ENCODE assay signal across 9 mouse cellular contexts in the genomic region with DNA sequence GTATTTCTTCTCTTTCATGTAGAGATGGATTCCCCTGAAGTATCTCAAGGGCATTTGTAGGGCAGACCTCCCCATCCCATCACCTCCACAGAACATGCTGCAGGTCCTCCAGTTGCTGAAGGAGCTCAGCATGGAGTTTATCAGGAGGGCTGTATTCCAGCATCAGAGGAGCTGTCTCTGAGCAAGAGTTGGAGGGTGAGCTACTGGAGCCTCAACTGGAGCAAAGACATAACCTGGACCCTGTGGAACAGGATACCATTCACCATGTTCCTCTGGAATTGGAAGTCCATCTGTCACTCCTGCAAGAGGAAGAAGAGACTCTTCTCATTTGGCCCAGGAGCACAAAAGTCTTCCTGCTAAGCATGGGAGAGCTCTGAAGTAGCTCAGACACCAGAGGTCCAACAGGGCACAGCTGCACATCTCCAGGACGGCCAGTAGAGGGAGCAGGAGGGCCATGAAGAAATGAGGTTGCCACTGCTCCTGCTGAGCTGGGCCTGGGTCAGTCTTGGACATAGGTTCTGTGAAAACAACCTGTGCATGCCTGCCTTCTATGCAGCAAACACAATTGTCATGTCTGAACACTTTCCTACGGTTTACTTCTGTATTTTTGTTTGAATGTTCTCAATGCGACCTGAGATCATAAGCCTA. TPM values are rescaled to one million over a fixed set of nuclear protein-coding genes. Genes with fewer than 3 reads are reported as not detected.
A peak's percentile ranks its signal among the peaks of the same experiment; 100 is the strongest.
DNase-seq lines count a peak whose midpoint lies in the region; ATAC-seq and TF ChIP-seq lines count a peak whose summit lies in the region.
"Had no signal": no experiment of that assay in that cellular context is flagged by ENCODE, and none has a peak within 500 bp of the region (broad histone marks: within the 10 kb centered on the region; RNA-seq: fewer than 3 reads in every experiment).

No protein-coding gene starts in this region.

- no peaks in the 10 kb centered on the region for H3K9me3 ChIP-seq in CH12.LX (replicated peaks; ENCODE audit: low read length)
- H3K9me3 ChIP-seq in forebrain, embryonic 10.5 days, result no peaks in the 10 kb centered on the region
- H3K9me3 ChIP-seq in heart, embryonic 16.5 days (replicated peaks; ENCODE audit: control insufficient read depth, low read length), result no peaks in the 10 kb centered on the region
- no peaks in the 10 kb centered on the region for H3K9me3 ChIP-seq in liver, embryonic 14.5 days (ENCODE audit: control insufficient read depth, low read length)
- H3K9me3 ChIP-seq in neural tube, embryonic 12.5 days, result no peaks in the 10 kb centered on the region
- H3K9me3 ChIP-seq in stomach, embryonic 15.5 days, result no peaks in the 10 kb centered on the region

- peak; percentile 95 to 99 for TF ChIP-seq CTCF in CH12.LX (conservative IDR thresholded peaks at IDR 0.05 in 1 of 2, IDR thresholded peaks at IDR 0.05 in 1 of 2; ENCODE audit: low read depth in 2 of 2, low read length in 2 of 2)
- peak; percentile 98 for TF ChIP-seq CTCF in liver, embryonic 14.5 days (IDR thresholded peaks at IDR 0.05; ENCODE audit: low read depth)

- TF ChIP-seq RAD21 in CH12.LX (IDR thresholded peaks at IDR 0.05; ENCODE audit: low read depth, low read length), result peak; percentile 97

- H3K4me3 ChIP-seq in CH12.LX (replicated peaks in 1 of 3; ENCODE audit: low read depth in 2 of 3, low read length in 2 of 3, poor library complexity in 1 of 3), result no peak overlapping the region
- no peak overlapping the region for H3K4me3 ChIP-seq in forebrain, embryonic 10.5 days
- H3K4me3 ChIP-seq in heart, embryonic 16.5 days (ENCODE audit: low read length), result no peak overlapping the region
- no peak overlapping the region for H3K4me3 ChIP-seq in liver, embryonic 14.5 days (ENCODE audit: insufficient read depth in 1 of 2, low read depth in 2 of 2, low read length in 2 of 2)
- no peak overlapping the region for H3K4me3 ChIP-seq in neural tube, embryonic 12.5 days
- no peak overlapping the region for H3K4me3 ChIP-seq in stomach, embryonic 15.5 days (replicated peaks)
- H3K4me3 ChIP-seq: erythroblast, embryonic 14.5 days had no signal

- 29% methylated on average over 3 of the region's 3 CpGs for WGBS in forebrain, embryonic 10.5 days
- 23% methylated on average over 3 of the region's 3 CpGs for WGBS in heart, embryonic 16.5 days
- WGBS in liver, embryonic 14.5 days (ENCODE audit: insufficient replicate concordance), result 17% methylated on average over 3 of the region's 3 CpGs
- 24% methylated on average over 3 of the region's 3 CpGs for WGBS in neural tube, embryonic 12.5 days
- 23% methylated on average over 3 of the region's 3 CpGs for WGBS in stomach, embryonic 15.5 days

- ATAC-seq in heart, embryonic 16.5 days (replicated peaks; ENCODE audit: extremely low read depth, insufficient read depth, low FRiP score), result peak; percentile 69
- peak; percentile 68; the same call in 1 of the 2 replicates for ATAC-seq in liver, embryonic 14.5 days (ENCODE audit: insufficient read depth)
- peak; percentile 83; the same call in 1 of the 2 replicates for ATAC-seq in neural tube, embryonic 12.5 days (ENCODE audit: low FRiP score, low read depth)
- ATAC-seq in stomach, embryonic 15.5 days (ENCODE audit: insufficient read depth, low FRiP score, low read depth), result peak; percentile 68; the same call in 1 of the 2 replicates

- H3K79me2 ChIP-seq in CH12.LX (replicated peaks; ENCODE audit: control insufficient read depth, extremely low read depth, insufficient read depth, poor library complexity, severe bottlenecking), result no peaks in the 10 kb centered on the region

- H3K36me3 ChIP-seq in CH12.LX (replicated peaks in 1 of 2; ENCODE audit: control insufficient read depth in 1 of 2, insufficient read depth in 1 of 2, low read length in 1 of 2), result no peaks in the 10 kb centered on the region
- no peaks in the 10 kb centered on the region for H3K36me3 ChIP-seq in forebrain, embryonic 10.5 days (replicated peaks)
- no peaks in the 10 kb centered on the region for H3K36me3 ChIP-seq in heart, embryonic 16.5 days (ENCODE audit: control insufficient read depth, insufficient read depth)
- H3K36me3 ChIP-seq in liver, embryonic 14.5 days (replicated peaks; ENCODE audit: control insufficient read depth, insufficient read depth, low read depth), result no peaks in the 10 kb centered on the region
- no peaks in the 10 kb centered on the region for H3K36me3 ChIP-seq in neural tube, embryonic 12.5 days
- no peaks in the 10 kb centered on the region for H3K36me3 ChIP-seq in stomach, embryonic 15.5 days

- no peak overlapping the region for H3K9ac ChIP-seq in CH12.LX (ENCODE audit: insufficient read depth, low read depth)
- no peak overlapping the region for H3K9ac ChIP-seq in heart, embryonic 16.5 days (ENCODE audit: low read length)
- no peak overlapping the region for H3K9ac ChIP-seq in liver, embryonic 14.5 days (replicated peaks)
- no peak overlapping the region for H3K9ac ChIP-seq in neural tube, embryonic 12.5 days
- no peak overlapping the region for H3K9ac ChIP-seq in stomach, embryonic 15.5 days

- in situ Hi-C loops in CH12.LX (cut with MboI; ENCODE audit: low pct_ligation_motif_present, low pct_unique_long_range_greater_than_20kb, low sequenced_read_pairs), result no loop called here

- H3K4me1 ChIP-seq in CH12.LX (ENCODE audit: control insufficient read depth in 1 of 2, insufficient read depth in 2 of 2), result peaks cover 5 to 20% of the 10 kb centered on the region in 2 experiments
- no peaks in the 10 kb centered on the region for H3K4me1 ChIP-seq in forebrain, embryonic 10.5 days
- H3K4me1 ChIP-seq in heart, embryonic 16.5 days (ENCODE audit: control insufficient read depth, insufficient read depth, low read length), result no peaks in the 10 kb centered on the region
- no peaks in the 10 kb centered on the region for H3K4me1 ChIP-seq in liver, embryonic 14.5 days (replicated peaks; ENCODE audit: control insufficient read depth in 2 of 2, insufficient read depth in 2 of 2, low read length in 1 of 2)
- no peaks in the 10 kb centered on the region for H3K4me1 ChIP-seq in neural tube, embryonic 12.5 days
- no peaks in the 10 kb centered on the region for H3K4me1 ChIP-seq in stomach, embryonic 15.5 days

- peaks cover 12% of the 10 kb centered on the region for H3K27me3 ChIP-seq in CH12.LX (replicated peaks)
- no peaks in the 10 kb centered on the region for H3K27me3 ChIP-seq in forebrain, embryonic 10.5 days (ENCODE audit: poor library complexity, severe bottlenecking)
- 0 out of 2 replicates have a peak, but pooled peaks cover 2% of the 10 kb centered on the region for H3K27me3 ChIP-seq in heart, embryonic 16.5 days (ENCODE audit: control insufficient read depth, insufficient read depth, low read length)
- H3K27me3 ChIP-seq in liver, embryonic 14.5 days (ENCODE audit: control insufficient read depth, insufficient read depth, low read length), result no peaks in the 10 kb centered on the region
- H3K27me3 ChIP-seq in neural tube, embryonic 12.5 days (replicated peaks), result no peaks in the 10 kb centered on the region
- H3K27me3 ChIP-seq in stomach, embryonic 15.5 days (replicated peaks), result no peaks in the 10 kb centered on the region

- TF ChIP-seq POLR2A in CH12.LX (IDR thresholded peaks at IDR 0.05; ENCODE audit: low read depth, low read length), result no peak

- TF ChIP-seq EP300 in CH12.LX (IDR thresholded peaks at IDR 0.05; ENCODE audit: low read length), result no peak
- TF ChIP-seq EP300 in liver, embryonic 14.5 days (IDR thresholded peaks at IDR 0.05; ENCODE audit: low read depth), result no peak

- peak; percentile 66 for DNase-seq in CH12.LX (ENCODE audit: extremely low read depth)
- peak; percentile 14 for DNase-seq in brain, embryonic 18.5 days (ENCODE audit: low read depth, low spot score)
- peak; percentile 75 for DNase-seq in forebrain, embryonic 10.5 days (ENCODE audit: extremely low spot score, low spot score)
- peak; percentile 85 for DNase-seq in kidney, postnatal 10 days
- peak; percentile 17 to 38 (median 23) for DNase-seq in liver, embryonic 14.5 days (ENCODE audit: low read depth in 3 of 3, low spot score in 3 of 3)

- H3K27ac ChIP-seq in CH12.LX (ENCODE audit: insufficient read depth, low read depth), result no peak overlapping the region
- H3K27ac ChIP-seq in forebrain, embryonic 10.5 days, result no peak overlapping the region
- H3K27ac ChIP-seq in heart, embryonic 16.5 days (ENCODE audit: low read length), result no peak overlapping the region
- H3K27ac ChIP-seq in liver, embryonic 14.5 days, result no peak overlapping the region
- H3K27ac ChIP-seq in neural tube, embryonic 12.5 days, result no peak overlapping the region
- no peak overlapping the region for H3K27ac ChIP-seq in stomach, embryonic 15.5 days

- no peak overlapping the region for H3K4me2 ChIP-seq in CH12.LX (ENCODE audit: insufficient read depth, low read depth, poor library complexity, severe bottlenecking)
- no peak overlapping the region for H3K4me2 ChIP-seq in heart, embryonic 16.5 days (ENCODE audit: low read depth, low read length)
- H3K4me2 ChIP-seq in liver, embryonic 14.5 days (ENCODE audit: low read depth), result no peak overlapping the region
- no peak overlapping the region for H3K4me2 ChIP-seq in neural tube, embryonic 12.5 days (replicated peaks)
- no peak overlapping the region for H3K4me2 ChIP-seq in stomach, embryonic 15.5 days

- dilution Hi-C loops in CH12.LX (cut with MboI; ENCODE audit: extremely low pct_ligation_motif_present, extremely low pct_unique_long_range_greater_than_20kb, low sequenced_read_pairs), result no loop called here

RNA-seq across cellular contexts. Expression of gene Ifnab, which starts 5.2 kb away (rescaled TPM):
- total RNA-seq in CH12.LX (2012; rRNA removed) (not detected in 2 replicates), CH12.LX (2014; rRNA removed) (not detected in 2 replicates)
- polyA plus RNA-seq in CH12.LX (2012; ENCODE audit: insufficient read length, low read depth), result not detected in 2 replicates
- polyA plus RNA-seq in forebrain, embryonic 10.5 days (2016; fragmentation: Nextera tagmentation; extraction: Ambion mirVana), result not detected in 2 replicates
- polyA plus RNA-seq in heart, embryonic 16.5 days (2015; fragmentation: Nextera tagmentation; extraction: Ambion mirVana), result not detected in 2 replicates
- not detected in 2 replicates for polyA plus RNA-seq in liver, embryonic 14.5 days (2012; rRNA removed)
- polyA plus RNA-seq in liver, embryonic 14.5 days (2014; fragmentation: Nextera tagmentation; extraction: Ambion mirVana), result not detected in 2 replicates
- polyA plus RNA-seq in neural tube, embryonic 12.5 days (2016; fragmentation: Nextera tagmentation; extraction: Ambion mirVana), result not detected in 2 replicates
- not detected in 2 replicates for polyA plus RNA-seq in stomach, embryonic 15.5 days (2015; fragmentation: Nextera tagmentation; extraction: Ambion mirVana)
- polyA plus RNA-seq: erythroblast, embryonic 14.5 days had no signal

RNA-seq across cellular contexts. Expression of gene Ifna2, which starts 12.6 kb away (rescaled TPM):
- total RNA-seq in CH12.LX (2012; rRNA removed), result not detected in 2 replicates
- not detected in 2 replicates for total RNA-seq in CH12.LX (2014; rRNA removed)
- polyA plus RNA-seq in CH12.LX (2012; ENCODE audit: insufficient read length, low read depth), result not detected in 2 replicates
- polyA plus RNA-seq in forebrain, embryonic 10.5 days (2016; fragmentation: Nextera tagmentation; extraction: Ambion mirVana), result not detected in 2 replicates
- not detected in 2 replicates for polyA plus RNA-seq in heart, embryonic 16.5 days (2015; fragmentation: Nextera tagmentation; extraction: Ambion mirVana)
- polyA plus RNA-seq in liver, embryonic 14.5 days (2012; rRNA removed), result not detected in 2 replicates
- not detected in 2 replicates for polyA plus RNA-seq in liver, embryonic 14.5 days (2014; fragmentation: Nextera tagmentation; extraction: Ambion mirVana)
- polyA plus RNA-seq in neural tube, embryonic 12.5 days (2016; fragmentation: Nextera tagmentation; extraction: Ambion mirVana), result not detected in 2 replicates
- polyA plus RNA-seq in stomach, embryonic 15.5 days (2015; fragmentation: Nextera tagmentation; extraction: Ambion mirVana), result not detected in 2 replicates
- polyA plus RNA-seq: erythroblast, embryonic 14.5 days had no signal

RNA-seq across cellular contexts. Expression of gene Ifna16, which starts 19.6 kb away (rescaled TPM):
- total RNA-seq in CH12.LX (2012; rRNA removed) (not detected in 2 replicates), CH12.LX (2014; rRNA removed) (not detected in 2 replicates)
- polyA plus RNA-seq in CH12.LX (2012; ENCODE audit: insufficient read length, low read depth), result not detected in 2 replicates
- not detected in 2 replicates for polyA plus RNA-seq in forebrain, embryonic 10.5 days (2016; fragmentation: Nextera tagmentation; extraction: Ambion mirVana)
- polyA plus RNA-seq in heart, embryonic 16.5 days (2015; fragmentation: Nextera tagmentation; extraction: Ambion mirVana), result not detected in 2 replicates
- not detected in 2 replicates for polyA plus RNA-seq in liver, embryonic 14.5 days (2012; rRNA removed)
- polyA plus RNA-seq in liver, embryonic 14.5 days (2014; fragmentation: Nextera tagmentation; extraction: Ambion mirVana), result not detected in 2 replicates
- polyA plus RNA-seq in neural tube, embryonic 12.5 days (2016; fragmentation: Nextera tagmentation; extraction: Ambion mirVana), result not detected in 2 replicates
- polyA plus RNA-seq in stomach, embryonic 15.5 days (2015; fragmentation: Nextera tagmentation; extraction: Ambion mirVana), result not detected in 2 replicates
- polyA plus RNA-seq: erythroblast, embryonic 14.5 days had no signal

RNA-seq across cellular contexts. Expression of gene Gm26566, which starts 25.2 kb away (rescaled TPM):
- total RNA-seq in CH12.LX (2012; rRNA removed) (10.2 and 11.9 TPM in 2 replicates), CH12.LX (2014; rRNA removed) (not detected in 2 replicates)
- polyA plus RNA-seq in CH12.LX (2012; ENCODE audit: insufficient read length, low read depth), result 0.49 TPM in 1 of 2 replicates, not detected in the other
- polyA plus RNA-seq in forebrain, embryonic 10.5 days (2016; fragmentation: Nextera tagmentation; extraction: Ambion mirVana), result 0.84 and 1.1 TPM in 2 replicates
- 0.76 and 1.1 TPM in 2 replicates for polyA plus RNA-seq in heart, embryonic 16.5 days (2015; fragmentation: Nextera tagmentation; extraction: Ambion mirVana)
- 0.08 and 0.13 TPM in 2 replicates for polyA plus RNA-seq in liver, embryonic 14.5 days (2012; rRNA removed)
- polyA plus RNA-seq in liver, embryonic 14.5 days (2014; fragmentation: Nextera tagmentation; extraction: Ambion mirVana), result 0.24 and 0.43 TPM in 2 replicates
- polyA plus RNA-seq in neural tube, embryonic 12.5 days (2016; fragmentation: Nextera tagmentation; extraction: Ambion mirVana), result 1.6 and 2.0 TPM in 2 replicates
- polyA plus RNA-seq in stomach, embryonic 15.5 days (2015; fragmentation: Nextera tagmentation; extraction: Ambion mirVana), result 0.49 and 1.0 TPM in 2 replicates

RNA-seq across cellular contexts. Expression of gene Klhl9, which starts 25.9 kb away (rescaled TPM):
- total RNA-seq in CH12.LX (2012; rRNA removed), result 40.0 and 42.2 TPM in 2 replicates
- 51.6 and 55.2 TPM in 2 replicates for total RNA-seq in CH12.LX (2014; rRNA removed)
- polyA plus RNA-seq in CH12.LX (2012; ENCODE audit: insufficient read length, low read depth), result 16.1 and 19.1 TPM in 2 replicates
- polyA plus RNA-seq in forebrain, embryonic 10.5 days (2016; fragmentation: Nextera tagmentation; extraction: Ambion mirVana), result 98.4 and 103 TPM in 2 replicates
- 77.2 and 82.3 TPM in 2 replicates for polyA plus RNA-seq in heart, embryonic 16.5 days (2015; fragmentation: Nextera tagmentation; extraction: Ambion mirVana)
- 6.4 and 9.1 TPM in 2 replicates for polyA plus RNA-seq in liver, embryonic 14.5 days (2012; rRNA removed)
- polyA plus RNA-seq in liver, embryonic 14.5 days (2014; fragmentation: Nextera tagmentation; extraction: Ambion mirVana), result 26.5 and 28.1 TPM in 2 replicates
- 127 and 132 TPM in 2 replicates for polyA plus RNA-seq in neural tube, embryonic 12.5 days (2016; fragmentation: Nextera tagmentation; extraction: Ambion mirVana)
- 87.8 and 88.8 TPM in 2 replicates for polyA plus RNA-seq in stomach, embryonic 15.5 days (2015; fragmentation: Nextera tagmentation; extraction: Ambion mirVana)

Comparison
In these comparisons a context has a peak if more than half of its experiments do, and no peak if none do; other contexts are left out.
1. DNase-seq: peak in every context shown above with its lines; median percentile 85 in kidney, postnatal 10 days; 75 in forebrain, embryonic 10.5 days; 66 in CH12.LX; 23 in liver, embryonic 14.5 days; 14 in brain, embryonic 18.5 days.